Mouse (Mus musculus) common myeloid progenitor, adult 5-6 weeks (primary cell): ENCODE data around the gene Jag1. TPM values are rescaled to one million over a fixed set of nuclear protein-coding genes. Genes with fewer than 3 reads are reported as not detected.

Experiments
- ATAC-seq: replicated peaks from 2 replicates; pipeline ENCODE4 v1.8.0; 2016; ENCODE audit warnings: low read depth, mild to moderate bottlenecking, moderate TSS enrichment, inconsistent platforms; ENCODE audit not compliant: poor library complexity, severe bottlenecking
- total RNA-seq: library from RNA; stranded (forward); fragments of 200-1000, 187-1606 nt; gene quantifications from 2 replicates; pipeline ENCODE4 v1.2.3, GENCODE M21; 2017

Gene Jag1
- total RNA-seq, 1 experiment from 2014 or later = not detected

DNA sequence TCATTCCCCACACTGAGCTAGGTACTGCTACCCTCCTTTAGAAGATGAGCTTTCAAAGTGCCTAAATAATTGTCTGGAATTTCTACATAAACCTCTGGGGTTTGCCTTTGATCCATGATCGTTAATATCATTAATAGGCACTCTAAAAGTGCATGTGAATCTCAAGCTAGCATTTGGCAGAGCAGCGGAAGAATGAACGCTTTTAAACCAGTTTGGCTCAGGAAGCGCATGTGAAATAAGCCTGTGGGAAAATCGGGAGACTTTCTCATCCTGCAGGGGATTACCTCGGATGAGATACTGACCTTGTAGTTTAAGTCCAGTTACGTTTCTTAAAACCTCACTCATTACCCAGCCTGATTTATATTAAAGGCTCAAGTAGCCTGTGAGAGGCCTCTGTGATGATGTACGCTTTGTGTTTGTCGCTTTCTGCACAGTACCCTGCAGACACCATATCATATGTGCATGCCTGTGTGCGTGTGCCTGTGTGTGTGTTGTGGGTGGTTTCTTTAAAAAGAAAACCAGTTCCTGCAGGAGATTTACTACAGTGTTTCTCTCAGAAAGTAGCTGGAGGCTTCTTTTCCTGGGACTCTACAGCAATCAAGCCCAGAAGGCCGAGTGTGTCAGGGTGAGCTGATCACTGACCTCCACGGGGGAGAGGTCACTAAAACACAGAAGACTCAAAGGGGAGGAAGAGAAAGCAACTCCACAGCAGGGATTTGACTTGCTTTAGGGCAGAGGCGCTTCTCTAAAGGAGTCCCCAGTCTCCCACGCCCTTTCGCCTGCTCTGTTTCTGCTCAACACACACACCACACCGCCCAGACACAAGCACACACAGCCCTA is 42.8 kb downstream of the Jag1 start:
- ATAC-seq = no peak

DNA sequence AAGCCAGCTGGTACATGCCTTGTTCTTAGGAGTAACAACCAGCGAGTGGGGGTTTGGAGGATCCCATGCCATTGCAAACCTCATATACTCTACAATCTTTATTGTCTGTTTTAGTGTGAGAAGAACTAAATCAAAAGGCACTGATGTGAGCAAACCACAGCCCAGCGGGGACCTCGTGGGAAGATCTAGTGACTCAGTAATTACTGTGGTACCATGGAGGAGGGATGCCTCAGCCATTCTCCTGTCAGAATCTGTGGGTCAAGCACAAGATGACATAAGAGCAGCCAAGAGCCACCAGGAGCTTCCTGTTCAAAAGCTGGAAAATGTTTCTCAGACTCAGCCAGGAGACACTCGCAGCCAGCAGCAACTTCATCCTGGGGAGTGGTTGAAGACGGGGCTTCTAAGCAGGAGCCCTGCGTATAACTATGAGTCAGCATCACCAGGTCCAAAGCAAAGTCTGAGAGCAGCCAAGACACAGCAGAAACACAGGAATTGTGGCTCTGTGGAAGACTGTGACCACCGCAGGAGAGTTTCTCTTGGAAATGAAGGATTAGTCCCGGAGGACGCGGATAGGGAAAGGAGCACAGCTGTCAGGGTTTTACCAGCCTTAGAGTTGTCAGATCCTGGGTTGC is 48.8 kb downstream of the Jag1 start:
- ATAC-seq = no peak

DNA sequence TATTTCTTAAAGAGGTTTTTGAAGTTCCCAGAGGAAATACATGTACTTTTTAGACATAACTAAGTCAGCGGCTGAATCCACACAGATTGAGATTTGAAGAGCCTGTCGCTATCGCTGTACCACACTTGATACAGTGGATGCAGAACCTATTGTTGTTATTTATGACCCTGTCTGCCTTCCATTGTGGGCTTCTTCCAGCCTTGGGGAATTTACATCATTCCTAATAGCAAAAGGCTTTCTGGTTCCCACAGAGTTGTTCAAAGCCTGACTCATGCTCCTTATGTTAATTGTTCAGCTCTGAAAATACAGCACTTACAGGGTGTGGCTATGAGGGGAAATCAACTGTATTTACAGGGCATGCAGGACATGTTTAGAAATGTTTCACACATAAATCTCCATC is 51.9 kb downstream of the Jag1 start:
- no peak for ATAC-seq

DNA sequence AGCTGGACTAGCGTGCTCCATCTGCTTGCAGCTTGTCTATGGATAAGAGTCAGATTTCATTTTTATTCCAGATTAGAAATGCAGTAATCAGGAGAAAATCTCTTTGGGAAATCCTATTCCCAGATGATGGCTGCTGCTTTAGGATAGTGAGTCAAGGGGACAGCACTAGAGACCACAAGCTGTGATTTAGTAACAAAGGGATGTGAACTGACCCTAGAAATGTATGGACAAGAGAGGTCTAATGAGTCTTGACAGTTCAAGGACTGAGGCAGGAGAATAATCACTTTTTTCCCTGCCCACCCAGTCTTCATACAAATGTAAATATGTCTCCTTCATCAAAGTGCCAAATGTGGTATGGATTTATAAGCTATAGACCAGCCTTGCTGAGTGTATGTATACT is 52.6 kb downstream of the Jag1 start:
- ATAC-seq = no peak

DNA sequence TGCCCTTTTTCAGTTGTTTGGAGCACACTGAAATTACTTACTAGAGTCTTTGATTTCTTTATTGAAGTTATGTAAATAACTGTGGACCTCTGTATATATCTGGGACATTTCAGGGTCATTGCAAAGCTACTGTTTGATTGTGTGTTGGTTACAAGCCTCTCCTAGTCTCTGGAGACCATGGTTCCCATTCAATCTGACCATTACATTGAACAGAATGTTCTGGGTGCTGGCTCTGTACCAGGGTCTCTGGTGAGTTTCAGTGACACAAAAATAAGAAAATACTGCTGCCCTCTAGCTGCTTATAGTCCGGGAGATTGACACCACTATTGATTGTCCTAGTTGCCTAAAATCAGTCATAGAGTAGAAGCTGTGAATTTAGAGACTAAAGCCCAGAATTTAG is 66.5 kb downstream of the Jag1 start:
- ATAC-seq = no peak

DNA sequence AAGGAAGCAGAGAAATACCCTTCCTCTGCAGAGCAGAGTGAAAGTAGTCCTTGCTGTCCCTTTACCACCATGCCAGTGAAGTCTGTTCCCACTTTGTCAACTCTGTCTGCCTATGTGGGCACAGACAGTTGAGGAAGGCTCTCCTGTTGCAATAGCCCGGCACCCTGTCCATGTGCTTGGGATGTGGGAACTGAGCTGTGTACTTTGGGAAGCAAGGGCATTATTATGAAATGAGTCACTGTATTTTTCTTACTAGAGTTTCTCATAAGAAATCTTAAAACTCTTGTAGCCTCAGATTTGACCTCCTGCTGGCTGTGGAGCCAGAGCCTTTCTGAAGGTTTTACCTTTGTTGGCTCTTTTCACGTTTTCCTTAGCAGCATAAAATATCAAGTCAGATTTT is 67.1 kb downstream of the Jag1 start:
- no peak for ATAC-seq

DNA sequence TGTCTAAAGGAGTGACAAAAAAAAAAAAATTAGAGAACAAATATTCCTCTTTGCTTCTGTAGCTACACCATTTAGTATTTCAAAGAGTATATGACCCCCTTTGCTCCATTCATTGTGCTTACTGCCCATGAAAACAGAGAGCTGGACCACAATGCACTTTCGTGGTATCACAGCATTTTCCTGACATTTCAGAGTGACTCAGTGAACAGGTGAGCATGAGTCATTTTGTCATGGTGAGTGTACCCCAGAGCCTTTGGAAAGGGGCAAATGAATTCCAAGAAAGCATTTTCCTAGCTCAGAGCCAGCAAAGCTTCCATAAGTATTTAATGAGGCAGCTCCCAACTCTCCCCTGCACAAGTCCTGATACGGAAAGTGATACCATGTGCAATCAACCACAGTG is 72.3 kb downstream of the Jag1 start:
- no peak for ATAC-seq

Other genes starting within 250 kb of the Jag1 start
- gene AL731706.2, start 231.0 kb downstream of the Jag1 start, total RNA-seq = not detected in 2 replicates
- 6.5 and 8.2 TPM in 2 replicates for gene Slx4ip, start 225.4 kb downstream of the Jag1 start, total RNA-seq
- gene AL731706.1, start 225.3 kb downstream of the Jag1 start, total RNA-seq = 11.4 and 17.4 TPM in 2 replicates
- 4.1 and 11.1 TPM in 2 replicates for gene Mkks, start 225.3 kb downstream of the Jag1 start, total RNA-seq